Mouse (Mus musculus) embryonic facial prominence, embryonic 11.5 days (tissue): Measurements from ENCODE around the gene Hs3st2. TPM values are rescaled to one million over a fixed set of nuclear protein-coding genes. Genes with fewer than 3 reads are reported as not detected.

Source experiments
- ATAC-seq: fragments of 200-750 bp; cut with Nextera tagmentation; replicated peaks from 2 replicates; pipeline ENCODE4 v1.8.0; 2017; ENCODE audit warnings: low read depth; ENCODE audit not compliant: insufficient number of reproducible peaks, low FRiP score, low TSS enrichment
- DNase-seq: peaks from one replicate; pipeline ENCODE4 v3.0.0-alpha.2; 2015; ENCODE audit warnings: low spot score
- H3K27ac ChIP-seq: fragments of 300-500 bp; sonication (generic); replicated peaks from 2 replicates; pipeline ENCODE4 v1.5.1; 2014; ENCODE audit warnings: mild to moderate bottlenecking, low read depth, low read length, control low read depth
- H3K27me3 ChIP-seq: fragments of 300-500 bp; sonication (generic); 2 replicates; pipeline ENCODE4 v1.6.1; 2014; ENCODE audit warnings: mild to moderate bottlenecking, low read length, moderate library complexity, mixed read lengths; ENCODE audit not compliant: control insufficient read depth, insufficient read depth
- H3K36me3 ChIP-seq: fragments of 300-500 bp; sonication (generic); replicated peaks from 2 replicates; pipeline ENCODE4 v1.6.1; 2014; ENCODE audit warnings: low read depth, mild to moderate bottlenecking, low read length, moderate library complexity, mixed read lengths; ENCODE audit not compliant: control insufficient read depth, insufficient read depth
- H3K4me1 ChIP-seq: fragments of 300-500 bp; sonication (generic); 2 replicates; pipeline ENCODE4 v1.6.1; 2014; ENCODE audit warnings: low read length, mixed read lengths; ENCODE audit not compliant: control insufficient read depth, insufficient read depth
- H3K4me2 ChIP-seq: fragments of 300-500 bp; sonication (generic); 2 replicates; pipeline ENCODE4 v1.6.1; 2014; ENCODE audit warnings: low read depth, mild to moderate bottlenecking, control low read depth, low read length, moderate library complexity
- H3K4me3 ChIP-seq: fragments of 300-500 bp; sonication (generic); 2 replicates; pipeline ENCODE4 v1.5.1; 2014; ENCODE audit warnings: low read depth, low read length, control low read depth
- H3K9ac ChIP-seq: fragments of 300-500 bp; sonication (generic); replicated peaks from 2 replicates; pipeline ENCODE4 v1.6.1; 2014; ENCODE audit warnings: mild to moderate bottlenecking, control low read depth, low read length
- H3K9me3 ChIP-seq: fragments of 300-500 bp; sonication (generic); replicated peaks from 2 replicates; pipeline ENCODE4 v1.6.1; 2016; ENCODE audit warnings: mild to moderate bottlenecking, low read length, inconsistent platforms, mixed read lengths; ENCODE audit not compliant: control insufficient read depth
- WGBS: fragments of 180-500 bp; shearing (Covaris S2); extraction: QIAGEN DNeasy Blood & Tissue Kit; methylation state at CpG from one replicate; pipeline ENCODE4 v1.1.7; 2014; 5-methylcytosine and 5-hydroxymethylcytosine counted together
- polyA plus RNA-seq: library from polyadenylated mRNA; unstranded; fragments of >200 nt; fragmentation: Nextera tagmentation; extraction: Ambion mirVana; gene quantifications from 2 replicates; pipeline ENCODE4 v1.2.1, GENCODE M21; 2014

Hs3st2 gene
- polyA plus RNA-seq, 1 experiment from 2014 or later: 1.2 TPM

DNA sequence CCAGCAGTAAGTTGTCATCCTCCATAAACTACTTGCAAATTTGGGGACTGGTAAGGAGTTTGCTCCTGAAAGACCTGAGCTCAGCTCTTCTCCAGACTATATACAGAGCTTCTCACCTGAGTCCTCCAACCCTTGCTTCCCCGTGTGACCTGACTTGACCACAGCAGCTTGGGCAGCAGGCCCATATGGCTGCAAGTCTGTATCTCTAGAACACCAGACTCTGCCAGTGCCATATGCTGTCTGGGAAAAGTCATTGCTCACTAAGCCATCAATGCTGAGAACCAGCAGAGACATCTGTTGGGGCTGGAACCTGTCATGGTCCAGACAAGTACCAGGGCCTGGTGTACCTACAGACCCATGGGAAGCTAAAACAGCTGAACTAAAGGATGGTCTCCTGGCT, 73.5 kb downstream of the Hs3st2 start:
- ATAC-seq: no peak

DNA sequence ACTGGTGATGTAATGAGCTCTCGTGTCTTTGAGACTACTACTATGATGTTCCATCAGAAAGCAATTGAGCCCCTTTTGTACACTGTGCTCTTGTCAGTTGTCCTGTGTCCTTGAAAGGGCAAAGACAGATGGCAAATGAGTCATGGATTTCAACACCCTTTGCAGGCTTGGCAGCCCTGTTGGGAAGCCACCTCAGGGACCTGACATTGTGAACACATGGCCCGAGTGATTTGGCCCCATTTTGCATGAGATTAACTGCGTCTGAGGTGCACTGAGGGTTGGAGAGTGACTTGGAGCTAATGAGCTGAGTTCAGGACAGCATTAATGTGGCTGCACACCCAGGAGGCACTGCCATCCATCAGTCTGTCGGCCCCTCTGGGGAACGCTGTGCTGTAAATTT, 74.7 kb downstream of the Hs3st2 start:
- no peak overlapping the region for H3K4me3 ChIP-seq
- no peak overlapping the region for H3K4me2 ChIP-seq
- no peak for DNase-seq
- no peaks in the 10 kb centered on the region for H3K9me3 ChIP-seq
- H3K27ac ChIP-seq: no peak overlapping the region
- no peaks in the 10 kb centered on the region for H3K27me3 ChIP-seq
- WGBS: 80% methylated on average over 5 of the region's 5 CpGs
- no peak for ATAC-seq
- H3K4me1 ChIP-seq: no peaks in the 10 kb centered on the region
- no peak overlapping the region for H3K9ac ChIP-seq
- no peaks in the 10 kb centered on the region for H3K36me3 ChIP-seq

More for the DNA sequence above, 73.5 kb downstream of the Hs3st2 start:
- Histone ChIP-seq H3K27me3 (no peaks in the 10 kb centered on the region), H3K36me3 (no peaks in the 10 kb centered on the region), H3K27ac (no peak overlapping the region), H3K4me3 (no peak overlapping the region), H3K4me2 (no peak overlapping the region), H3K4me1 (no peaks in the 10 kb centered on the region), H3K9ac (no peak overlapping the region), H3K9me3 (no peaks in the 10 kb centered on the region)
- 89% methylated on average over 1 of the region's 1 CpGs for WGBS
- DNase-seq: no peak

DNA sequence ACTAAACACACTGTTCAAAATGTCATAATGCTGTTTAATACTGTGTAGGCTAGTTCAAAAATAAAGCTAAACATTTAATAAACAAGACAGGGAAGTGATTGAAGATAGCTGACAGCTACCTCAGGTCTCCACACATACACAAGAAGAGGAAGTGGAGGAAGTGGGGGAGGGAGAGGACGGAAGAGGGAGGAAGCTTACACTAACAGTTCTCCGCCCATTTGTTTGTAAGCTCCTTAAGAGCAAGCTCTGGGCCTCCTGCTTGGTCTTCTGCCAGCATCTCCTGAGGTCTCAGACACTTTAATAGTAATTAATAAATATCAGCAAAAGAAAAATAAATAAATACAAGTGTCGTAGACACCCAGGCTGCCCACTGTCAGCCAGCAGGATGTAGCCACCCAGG, 77.8 kb downstream of the Hs3st2 start:
- DNase-seq (no peak), ATAC-seq (no peak)
- Histone ChIP-seq H3K9ac (no peak overlapping the region), H3K27ac (no peak overlapping the region), H3K27me3 (no peaks in the 10 kb centered on the region), H3K4me1 (no peaks in the 10 kb centered on the region), H3K36me3 (no peaks in the 10 kb centered on the region), H3K4me2 (no peak overlapping the region), H3K9me3 (no peaks in the 10 kb centered on the region), H3K4me3 (no peak overlapping the region)
- WGBS: 67% methylated on average over 3 of the region's 3 CpGs

DNA sequence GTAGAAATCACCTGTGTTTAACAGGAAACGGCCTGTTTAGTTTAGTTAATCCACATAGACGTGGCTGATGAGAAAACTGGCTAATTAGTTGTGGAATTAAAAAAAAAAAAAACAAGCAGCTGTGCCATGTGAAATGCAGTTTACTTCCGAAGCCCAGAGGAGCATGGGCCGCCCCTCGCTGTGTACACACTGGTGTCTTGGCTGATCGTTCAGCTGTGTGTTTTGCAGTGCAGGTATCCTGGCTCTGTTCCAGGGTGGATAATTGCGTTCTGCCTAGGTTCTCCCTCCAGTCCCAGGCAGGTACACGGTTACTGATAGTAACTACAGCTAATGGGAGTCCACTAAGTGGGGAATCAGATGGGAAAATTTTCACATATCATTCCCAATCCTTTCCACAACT, 86.6 kb downstream of the Hs3st2 start:
- WGBS: 64% methylated on average over 8 of the region's 8 CpGs
- no peak overlapping the region for H3K4me2 ChIP-seq
- no peaks in the 10 kb centered on the region for H3K27me3 ChIP-seq
- H3K4me1 ChIP-seq: no peaks in the 10 kb centered on the region
- no peak overlapping the region for H3K9ac ChIP-seq
- no peaks in the 10 kb centered on the region for H3K36me3 ChIP-seq
- no peaks in the 10 kb centered on the region for H3K9me3 ChIP-seq
- DNase-seq (no peak), ATAC-seq (no peak)
- no peak overlapping the region for H3K4me3 ChIP-seq
- H3K27ac ChIP-seq: no peak overlapping the region

DNA sequence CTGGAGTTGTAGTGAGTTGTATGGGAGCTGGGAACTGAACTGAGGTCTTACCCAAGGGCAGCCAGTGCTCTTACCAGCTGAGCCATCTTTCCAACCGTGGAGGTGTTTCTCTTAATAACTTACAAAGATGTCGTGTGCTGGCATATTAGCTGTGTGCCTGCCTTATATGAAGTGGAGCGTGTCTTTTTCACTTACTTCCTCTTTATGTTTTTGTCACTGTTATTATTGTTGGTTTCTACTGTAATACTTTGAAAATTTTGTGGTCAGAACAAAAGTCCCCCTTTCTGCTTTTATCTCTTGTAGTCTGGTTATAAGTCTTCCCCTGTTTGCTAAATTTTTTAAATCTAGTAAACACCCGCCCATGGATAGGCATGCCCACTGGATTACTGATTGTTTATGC, 88.4 kb downstream of the Hs3st2 start:
- Histone ChIP-seq H3K4me2 (no peak overlapping the region), H3K4me1 (no peaks in the 10 kb centered on the region), H3K36me3 (no peaks in the 10 kb centered on the region), H3K27ac (no peak overlapping the region), H3K9ac (no peak overlapping the region), H3K27me3 (no peaks in the 10 kb centered on the region), H3K9me3 (no peaks in the 10 kb centered on the region), H3K4me3 (no peak overlapping the region)
- ATAC-seq (no peak), DNase-seq (no peak)
- 88% methylated on average over 4 of the region's 4 CpGs for WGBS

DNA sequence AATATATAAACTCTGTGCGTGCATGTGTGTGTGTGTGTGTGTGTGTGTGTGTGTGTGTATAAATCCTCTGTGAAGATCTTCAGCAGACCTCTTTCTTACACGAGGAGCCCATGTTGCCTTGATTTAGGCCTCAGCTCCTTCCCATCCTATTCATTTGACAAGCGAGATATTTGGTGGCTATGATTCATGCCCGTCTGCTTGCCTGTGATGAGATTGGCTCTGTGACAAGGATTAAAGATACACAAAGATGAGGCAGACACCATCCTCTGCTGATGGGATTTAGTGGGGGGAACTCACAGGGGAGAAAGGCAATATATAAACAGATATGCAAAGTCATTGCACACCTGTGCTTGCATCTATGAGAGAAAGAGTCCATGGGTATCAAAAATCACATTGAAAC, 92.9 kb downstream of the Hs3st2 start:
- H3K4me3 ChIP-seq: no peak overlapping the region
- WGBS: 87% methylated on average over 4 of the region's 4 CpGs

DNA sequence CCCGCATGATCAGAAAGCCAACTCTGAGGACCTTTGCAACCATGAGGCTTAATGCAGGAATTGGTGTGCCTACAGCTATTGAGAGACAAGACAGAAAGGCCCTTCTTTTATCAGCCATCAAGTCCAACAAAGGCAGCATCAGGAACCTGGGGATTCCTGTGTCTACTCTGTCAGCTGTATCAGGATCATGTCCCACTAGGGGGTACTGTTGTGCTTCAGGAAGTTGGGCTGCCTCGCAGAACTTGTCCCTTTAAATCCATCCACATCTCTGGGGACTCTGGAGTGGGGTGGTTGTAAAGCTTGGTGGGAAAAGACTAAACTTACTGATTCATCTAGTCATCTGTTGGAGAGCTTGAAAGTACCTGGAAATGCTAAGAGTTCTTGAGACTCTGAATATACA, 93.6 kb downstream of the Hs3st2 start:
- WGBS: 77% methylated on average over 2 of the region's 2 CpGs

More for the DNA sequence above, 92.9 kb downstream of the Hs3st2 start:
- Histone ChIP-seq H3K36me3 (no peaks in the 10 kb centered on the region), H3K27ac (no peak overlapping the region), H3K4me1 (no peaks in the 10 kb centered on the region), H3K9ac (no peak overlapping the region), H3K9me3 (no peaks in the 10 kb centered on the region), H3K27me3 (no peaks in the 10 kb centered on the region), H3K4me2 (no peak overlapping the region)
- DNase-seq (no peak), ATAC-seq (no peak)

DNA sequence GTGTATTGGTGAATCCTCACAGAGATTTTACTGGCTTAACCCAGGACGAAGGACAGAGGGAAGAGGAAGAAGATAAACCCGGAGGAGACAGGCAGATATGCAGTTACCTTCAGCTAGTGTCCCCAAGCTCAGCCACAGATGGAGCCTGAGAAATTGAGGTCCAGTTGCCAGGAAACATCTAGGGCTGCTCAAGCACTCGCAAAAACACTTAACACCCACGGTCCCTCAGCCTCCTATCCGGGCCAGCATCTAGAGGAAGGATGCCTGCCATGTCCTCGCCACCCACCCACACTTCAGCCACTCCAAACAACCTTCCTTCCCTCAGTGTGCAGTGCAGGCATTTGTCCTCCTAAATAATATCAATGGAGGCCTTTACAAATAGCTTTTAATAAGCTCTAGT, 95.6 kb downstream of the Hs3st2 start:
- Histone ChIP-seq H3K27ac (no peak overlapping the region), H3K4me3 (no peak overlapping the region), H3K36me3 (no peaks in the 10 kb centered on the region), H3K9me3 (no peaks in the 10 kb centered on the region), H3K9ac (no peak overlapping the region), H3K4me2 (no peak overlapping the region), H3K27me3 (no peaks in the 10 kb centered on the region), H3K4me1 (no peaks in the 10 kb centered on the region)
- ATAC-seq: no peak
- 75% methylated on average over 6 of the region's 6 CpGs for WGBS
- no peak for DNase-seq

More for the DNA sequence above, 93.6 kb downstream of the Hs3st2 start:
- H3K27me3 ChIP-seq: no peaks in the 10 kb centered on the region
- ATAC-seq: no peak
- no peak overlapping the region for H3K4me2 ChIP-seq
- no peak overlapping the region for H3K9ac ChIP-seq
- no peak overlapping the region for H3K27ac ChIP-seq
- no peaks in the 10 kb centered on the region for H3K4me1 ChIP-seq
- no peaks in the 10 kb centered on the region for H3K9me3 ChIP-seq
- H3K36me3 ChIP-seq: no peaks in the 10 kb centered on the region
- H3K4me3 ChIP-seq: no peak overlapping the region
- peak; percentile 32 for DNase-seq
